Mouse (Mus musculus) CH12.LX (cell line): ENCODE results near the gene Pld2. TPM values are rescaled to one million over a fixed set of nuclear protein-coding genes. Genes with fewer than 3 reads are reported as not detected.

Experiments
- DNase-seq: peaks from one replicate; pipeline ENCODE4 v3.0.0-alpha.2; 2013; ENCODE audit errors: extremely low read depth
- H3K27ac ChIP-seq: 2 replicates; pipeline ENCODE4 v1.5.1; 2012; ENCODE audit warnings: low read depth, mild to moderate bottlenecking, control low read depth, moderate library complexity; ENCODE audit not compliant: insufficient read depth
- H3K27me3 ChIP-seq: replicated peaks from 2 replicates; pipeline ENCODE3; 2012; ENCODE audit warnings: inconsistent platforms
- H3K36me3 ChIP-seq, 2 experiments: replicated peaks in 1 of 2; 2 replicates each; pipeline versions ENCODE3 to v1.6.1; 2012; ENCODE audit warnings: inconsistent platforms in 1 of 2, low read length in 1 of 2, mild to moderate bottlenecking in 1 of 2, mixed read lengths in 1 of 2, moderate library complexity in 1 of 2; ENCODE audit not compliant: control insufficient read depth in 1 of 2, insufficient read depth in 1 of 2
- H3K4me1 ChIP-seq, 2 experiments: 2 replicates each; pipeline ENCODE4 v1.6.1; 2012; ENCODE audit warnings: inconsistent platforms in 1 of 2, moderate library complexity in 1 of 2; ENCODE audit not compliant: insufficient read depth in 2 of 2, control insufficient read depth in 1 of 2
- H3K4me2 ChIP-seq: 2 replicates; pipeline ENCODE4 v1.6.1; 2012; ENCODE audit warnings: low read depth, mild to moderate bottlenecking, control low read depth; ENCODE audit not compliant: poor library complexity, insufficient read depth, severe bottlenecking
- H3K4me3 ChIP-seq, 3 experiments: fragments of 150-350 bp in 1 of 3; sonication (generic) in 1 of 3; replicated peaks in 1 of 3; 2 replicates each; pipeline versions ENCODE3 to v1.5.1; 2011 to 2012; ENCODE audit warnings: low read depth in 2 of 3, low read length in 2 of 3, mild to moderate bottlenecking in 2 of 3, moderate library complexity in 2 of 3, control low read depth in 1 of 3, improper control_type of control experiment in 1 of 3, inconsistent platforms in 1 of 3, mixed read lengths in 1 of 3; ENCODE audit not compliant: poor library complexity in 1 of 3
- H3K79me2 ChIP-seq: replicated peaks from 2 replicates; pipeline ENCODE4 v1.6.1; 2012; ENCODE audit warnings: mild to moderate bottlenecking, moderate library complexity; ENCODE audit not compliant: control insufficient read depth, poor library complexity, insufficient read depth, severe bottlenecking; ENCODE audit errors: extremely low read depth
- H3K9ac ChIP-seq: 2 replicates; pipeline ENCODE4 v1.6.1; 2012; ENCODE audit warnings: low read depth, mild to moderate bottlenecking, control low read depth, moderate library complexity; ENCODE audit not compliant: insufficient read depth
- H3K9me3 ChIP-seq: replicated peaks from 2 replicates; pipeline ENCODE3; 2012; ENCODE audit warnings: low read length, inconsistent platforms, mixed read lengths
- BHLHE40 ChIP-seq: IDR thresholded peaks from 2 replicates; pipeline ENCODE4 v1.6.1; 2011; ENCODE audit warnings: mild to moderate bottlenecking, low read depth, low read length, improper control_type of control experiment
- CHD2 ChIP-seq: IDR thresholded peaks from 2 replicates; pipeline ENCODE4 v1.6.1; 2011; ENCODE audit warnings: low read length, improper control_type of control experiment
- CTCF ChIP-seq, 2 experiments: IDR thresholded peaks in 1 of 2; conservative IDR thresholded peaks in 1 of 2; 2 replicates each; pipeline ENCODE4 v1.5.1; 2011 to 2012; ENCODE audit warnings: low read depth in 2 of 2, low read length in 2 of 2, improper control_type of control experiment in 1 of 2, inconsistent platforms in 1 of 2, mild to moderate bottlenecking in 1 of 2, moderate library complexity in 1 of 2
- ELF1 ChIP-seq: IDR thresholded peaks from 2 replicates; pipeline ENCODE4 v1.6.1; 2014; ENCODE audit warnings: low read depth, mild to moderate bottlenecking, inconsistent platforms, low read length, improper control_type of control experiment
- EP300 ChIP-seq: IDR thresholded peaks from 2 replicates; pipeline ENCODE4 v1.6.1; 2011; ENCODE audit warnings: low read length, improper control_type of control experiment
- ETS1 ChIP-seq: conservative IDR thresholded peaks from 2 replicates; pipeline ENCODE4 v1.6.1; 2012; ENCODE audit warnings: low read depth, mild to moderate bottlenecking, inconsistent platforms, low read length, improper control_type of control experiment, moderate library complexity
- GABPA ChIP-seq: IDR thresholded peaks from 2 replicates; pipeline ENCODE4 v1.6.1; 2012; ENCODE audit warnings: low read depth, low read length, improper control_type of control experiment, inconsistent platforms; ENCODE audit not compliant: insufficient replicate concordance
- HCFC1 ChIP-seq: IDR thresholded peaks from 2 replicates; pipeline ENCODE4 v1.6.1; 2012; ENCODE audit warnings: low read depth, mild to moderate bottlenecking, inconsistent platforms, low read length, improper control_type of control experiment
- JUND ChIP-seq: conservative IDR thresholded peaks from 2 replicates; pipeline ENCODE4 v1.6.1; 2011; ENCODE audit warnings: low read depth, low read length, improper control_type of control experiment
- MAFK ChIP-seq: IDR thresholded peaks from 2 replicates; pipeline ENCODE4 v1.6.1; 2011; ENCODE audit warnings: low read length, improper control_type of control experiment; ENCODE audit not compliant: insufficient replicate concordance
- MAX ChIP-seq: IDR thresholded peaks from 2 replicates; pipeline ENCODE4 v1.6.1; 2011; ENCODE audit warnings: low read length, improper control_type of control experiment
- MAZ ChIP-seq: IDR thresholded peaks from 2 replicates; pipeline ENCODE4 v1.6.1; 2012; ENCODE audit warnings: low read depth, mild to moderate bottlenecking, inconsistent platforms, low read length, improper control_type of control experiment, moderate library complexity
- MEF2A ChIP-seq: IDR thresholded peaks from 2 replicates; pipeline ENCODE4 v1.6.1; 2014; ENCODE audit warnings: low read depth, mild to moderate bottlenecking, inconsistent platforms, low read length, improper control_type of control experiment, borderline replicate concordance
- NRF1 ChIP-seq: IDR thresholded peaks from 2 replicates; pipeline ENCODE4 v1.6.1; 2014; ENCODE audit warnings: low read depth, mild to moderate bottlenecking, inconsistent platforms, low read length, improper control_type of control experiment, moderate library complexity
- POLR2A ChIP-seq: IDR thresholded peaks from 2 replicates; pipeline ENCODE4 v1.6.1; 2011; ENCODE audit warnings: low read depth, mild to moderate bottlenecking, improper control_type of control experiment, low read length
- POLR2AphosphoS2 ChIP-seq: IDR thresholded peaks from 2 replicates; pipeline ENCODE4 v1.6.1; 2011; ENCODE audit warnings: low read depth, low read length, improper control_type of control experiment
- RAD21 ChIP-seq: IDR thresholded peaks from 2 replicates; pipeline ENCODE4 v1.6.1; 2011; ENCODE audit warnings: low read depth, mild to moderate bottlenecking, low read length, improper control_type of control experiment, moderate library complexity
- RCOR1 ChIP-seq: conservative IDR thresholded peaks from 2 replicates; pipeline ENCODE4 v1.6.1; 2012; ENCODE audit warnings: low read depth, mild to moderate bottlenecking, inconsistent platforms, low read length, improper control_type of control experiment
- SIN3A ChIP-seq: IDR thresholded peaks from 2 replicates; pipeline ENCODE4 v1.6.1; 2012; ENCODE audit warnings: low read length, improper control_type of control experiment, inconsistent platforms
- SMC3 ChIP-seq: IDR thresholded peaks from 2 replicates; pipeline ENCODE4 v1.6.1; 2011; ENCODE audit warnings: low read depth, low read length, improper control_type of control experiment
- UBTF ChIP-seq: IDR thresholded peaks from 2 replicates; pipeline ENCODE4 v1.6.1; 2012; ENCODE audit warnings: low read depth, mild to moderate bottlenecking, inconsistent platforms, low read length, improper control_type of control experiment, moderate library complexity
- USF2 ChIP-seq: conservative IDR thresholded peaks from 2 replicates; pipeline ENCODE4 v1.6.1; 2011; ENCODE audit warnings: low read depth, low read length, improper control_type of control experiment
- ZC3H11A ChIP-seq: IDR thresholded peaks from 2 replicates; pipeline ENCODE4 v1.6.1; 2012; ENCODE audit warnings: low read depth, mild to moderate bottlenecking, inconsistent platforms, low read length, improper control_type of control experiment
- ZKSCAN1 ChIP-seq: IDR thresholded peaks from 2 replicates; pipeline ENCODE4 v1.6.1; 2012; ENCODE audit warnings: low read depth, inconsistent platforms, low read length, improper control_type of control experiment, borderline replicate concordance
- ZMIZ1 ChIP-seq: IDR thresholded peaks from 2 replicates; pipeline ENCODE4 v1.6.1; 2012; ENCODE audit warnings: low read depth, mild to moderate bottlenecking, inconsistent platforms, low read length, improper control_type of control experiment
- ZNF384 ChIP-seq: IDR thresholded peaks from 2 replicates; pipeline ENCODE4 v1.6.1; 2012; ENCODE audit warnings: low read depth, low read length, improper control_type of control experiment, inconsistent platforms
- dilution Hi-C: fragments of 300-500 bp; cut with MboI; formaldehyde crosslinking; loops from 2 replicates; pipeline ENCODE4 v1.14.3; 2020; ENCODE audit warnings: low sequenced_read_pairs; ENCODE audit not compliant: extremely low pct_unique_long_range_greater_than_20kb, extremely low pct_ligation_motif_present
- in situ Hi-C: fragments of 300-500 bp; cut with MboI; formaldehyde crosslinking; loops from 3 replicates; pipeline ENCODE4 v1.14.3; 2019; ENCODE audit warnings: low sequenced_read_pairs, low pct_ligation_motif_present, low pct_unique_long_range_greater_than_20kb, mixed read lengths
- polyA plus RNA-seq: library from polyadenylated mRNA; unstranded; fragments of >175 nt; gene quantifications from 2 replicates; pipeline ENCODE4 v1.2.1, GENCODE M21; 2012; ENCODE audit warnings: low read depth; ENCODE audit not compliant: insufficient read length
- total RNA-seq, 2 experiments: library from RNA; depleted of rRNA; stranded (reverse); fragments of 300-350 nt in 1 of 2; fragments of >200 nt in 1 of 2; gene quantifications; 2 replicates each; pipeline ENCODE4 v1.2.3; 2012 to 2014

Pld2 gene
- total and polyA plus RNA-seq, 3 experiments: 3.4 to 6.7 (median 4.8) TPM

- Histone ChIP-seq H3K4me3 (no peak overlapping the region), H3K27me3 (no peaks in the 10 kb centered on the region), H3K9ac (no peak overlapping the region), H3K4me2 (no peak overlapping the region), H3K36me3 (no peaks in the 10 kb centered on the region), H3K27ac (no peak overlapping the region), H3K79me2 (no peaks in the 10 kb centered on the region), H3K4me1 (peaks cover 12 to 71% of the 10 kb centered on the region in 2 experiments), H3K9me3 (no peaks in the 10 kb centered on the region)
- dilution Hi-C loops (no loop called here), in situ Hi-C loops (loop anchor here (5.0 to 10.0 kb wide), 2 partner anchors 95 to 182 kb away; partner anchors contain the start of genes Alox12e and Pelp1)
- TF ChIP-seq NRF1 (no peak), SMC3 (no peak), SIN3A (peak; percentile 55; the same call in 1 of the 2 replicates), EP300 (peak; percentile 17; the same call in 1 of the 2 replicates), ETS1 (peak; percentile 36; the same call in 1 of the 2 replicates), RCOR1 (0 out of 2 replicates have a peak, but pooled peaks have one; percentile 27), ZNF384 (peak; percentile 88), UBTF (no peak)
- peak; percentile 52 for DNase-seq
These were observed 32.8 kb upstream of the Pld2 start for GRCm38 (mm10) chr11:70506962-70507515.

GRCm38 (mm10) chr11:70509753-70510564 lies 29.9 kb upstream of the Pld2 start:
- H3K4me3 ChIP-seq: peak overlapping the region in 2 of 3 experiments; percentile 34 to 50
- in situ Hi-C loops (loop anchor here (5.0 to 10.0 kb wide), 2 partner anchors 98 to 185 kb away; partner anchors contain the start of genes Alox12e and Pelp1), dilution Hi-C loops (no loop called here)
- H3K36me3 ChIP-seq: no peaks in the 10 kb centered on the region
- no peak overlapping the region for H3K27ac ChIP-seq
- TF ChIP-seq SMC3 (peak; percentile 92), CTCF (conservative IDR thresholded peaks at IDR 0.05 in 1 of 2, IDR thresholded peaks at IDR 0.05 in 1 of 2; ENCODE audit: low read depth in 2 of 2, low read length in 2 of 2) (peak in 1 of 2 experiments; percentile 88; a peak in 2 of 4 replicates), POLR2AphosphoS2 (no peak), MAFK (peak; percentile 87), HCFC1 (0 out of 2 replicates have a peak, but pooled peaks have one; percentile 7), BHLHE40 (peak; percentile 58), ELF1 (peak; percentile 68), USF2 (no peak), UBTF (0 out of 2 replicates have a peak, but pooled peaks have one; percentile 39), CHD2 (peak; percentile 73), ETS1 (no peak; the same call in none of the 2 replicates), GABPA (no peak), MAX (peak; percentile 66), ZMIZ1 (peak; percentile 60; the same call in 1 of the 2 replicates), ZC3H11A (peak; percentile 56), SIN3A (peak; percentile 64; the same call in 1 of the 2 replicates), ZNF384 (peak; percentile 63), MEF2A (peak; percentile 34; the same call in 1 of the 2 replicates), JUND (no peak), POLR2A (peak; percentile 48; the same call in 1 of the 2 replicates), RAD21 (peak; percentile 72), ZKSCAN1 (no peak), MAZ (peak; percentile 19; the same call in 1 of the 2 replicates), RCOR1 (0 out of 2 replicates have a peak, but pooled peaks have one; percentile 84)
- H3K4me1 ChIP-seq: peaks cover 24 to 92% of the 10 kb centered on the region in 2 experiments
- H3K27me3 ChIP-seq: no peaks in the 10 kb centered on the region
- peak overlapping the region; percentile 35; the same call in 1 of the 2 replicates for H3K4me2 ChIP-seq
- H3K79me2 ChIP-seq: no peaks in the 10 kb centered on the region
- DNase-seq: peak; percentile 88
- H3K9ac ChIP-seq: no peak overlapping the region
- no peaks in the 10 kb centered on the region for H3K9me3 ChIP-seq
